Mouse (Mus musculus) liver, embryonic 14.5 days (tissue): ENCODE measurements around the gene Olfr224. TPM values are rescaled to one million over a fixed set of nuclear protein-coding genes. Genes with fewer than 3 reads are reported as not detected.

Experiments used
- ATAC-seq: fragments of 200-750 bp; cut with Nextera tagmentation; 2 replicates; pipeline ENCODE4 v1.8.0; 2017; ENCODE audit warnings: moderate number of reproducible peaks, mild to moderate bottlenecking, moderate library complexity; ENCODE audit not compliant: insufficient read depth
- DNase-seq, 3 experiments: peaks; one replicate each; pipeline ENCODE4 v3.0.0-alpha.2; 2012 to 2013; ENCODE audit warnings: low read depth in 3 of 3, low spot score in 3 of 3
- H3K27ac ChIP-seq: fragments of 300-500 bp; sonication (generic); 2 replicates; pipeline ENCODE4 v1.5.1; 2014; ENCODE audit warnings: moderate library complexity, mild to moderate bottlenecking, control low read depth, inconsistent platforms
- H3K27me3 ChIP-seq: fragments of 300-500 bp; sonication (generic); 2 replicates; pipeline ENCODE4 v1.6.1; 2014; ENCODE audit warnings: mild to moderate bottlenecking, low read length, moderate library complexity; ENCODE audit not compliant: control insufficient read depth, insufficient read depth
- H3K36me3 ChIP-seq: fragments of 300-500 bp; sonication (generic); replicated peaks from 2 replicates; pipeline ENCODE4 v1.6.1; 2014; ENCODE audit warnings: low read depth; ENCODE audit not compliant: control insufficient read depth, insufficient read depth
- H3K4me1 ChIP-seq, 2 experiments: fragments of 200-500 bp in 1 of 2; fragments of 300-500 bp in 1 of 2; sonication (generic) in 1 of 2; replicated peaks; 2 replicates each; pipeline ENCODE4 v1.6.1; 2012 to 2014; ENCODE audit warnings: antibody characterized with exemption in 1 of 2, inconsistent platforms in 1 of 2, low read length in 1 of 2; ENCODE audit not compliant: control insufficient read depth in 2 of 2, insufficient read depth in 2 of 2
- H3K4me2 ChIP-seq: fragments of 300-500 bp; sonication (generic); 2 replicates; pipeline ENCODE4 v1.6.1; 2014; ENCODE audit warnings: low read depth, mild to moderate bottlenecking, control low read depth, moderate library complexity
- H3K4me3 ChIP-seq, 2 experiments: fragments of 200-500 bp in 1 of 2; fragments of 300-500 bp in 1 of 2; sonication (generic) in 1 of 2; 2 replicates each; pipeline ENCODE4 v1.5.1; 2012 to 2014; ENCODE audit warnings: low read depth in 2 of 2, low read length in 2 of 2, mild to moderate bottlenecking in 2 of 2, control low read depth in 1 of 2, inconsistent platforms in 1 of 2, moderate library complexity in 1 of 2; ENCODE audit not compliant: insufficient read depth in 1 of 2
- H3K9ac ChIP-seq: fragments of 300-500 bp; sonication (generic); replicated peaks from 2 replicates; pipeline ENCODE4 v1.6.1; 2014; ENCODE audit warnings: mild to moderate bottlenecking, control low read depth, moderate library complexity
- H3K9me3 ChIP-seq: fragments of 300-500 bp; sonication (generic); 2 replicates; pipeline ENCODE4 v1.6.1; 2016; ENCODE audit warnings: low read length, mixed read lengths; ENCODE audit not compliant: control insufficient read depth
- CTCF ChIP-seq: IDR thresholded peaks from 2 replicates; pipeline ENCODE4 v1.5.1; 2016; ENCODE audit warnings: antibody characterized with exemption, low read depth, control low read depth
- EP300 ChIP-seq: IDR thresholded peaks from 2 replicates; pipeline ENCODE4 v1.6.1; 2016; ENCODE audit warnings: antibody characterized with exemption, low read depth
- WGBS: fragments of 180-500 bp; shearing (Covaris S2); extraction: QIAGEN DNeasy Blood & Tissue Kit; methylation state at CpG from one replicate; pipeline ENCODE4 v1.1.7; 2014; ENCODE audit not compliant: insufficient replicate concordance; 5-methylcytosine and 5-hydroxymethylcytosine counted together
- polyA plus RNA-seq, 2 experiments: library from polyadenylated mRNA; depleted of rRNA in 1 of 2; stranded (reverse) in 1 of 2; unstranded in 1 of 2; fragments of >200 nt; fragmentation: Nextera tagmentation in 1 of 2; extraction: Ambion mirVana in 1 of 2; gene quantifications; 2 replicates each; pipeline versions ENCODE4 v1.2.1 to v1.2.3; 2012 to 2014

Gene Olfr224
- polyA plus RNA-seq, 2 experiments: not detected

- Histone ChIP-seq H3K9ac (no peak overlapping the region), H3K4me2 (no peak overlapping the region), H3K36me3 (no peaks in the 10 kb centered on the region), H3K9me3 (no peaks in the 10 kb centered on the region), H3K4me3 (no peak overlapping the region), H3K4me1 (peaks cover 3 to 8% of the 10 kb centered on the region in 2 experiments; a peak in 1 of 4 replicates), H3K27ac (no peak overlapping the region), H3K27me3 (no peaks in the 10 kb centered on the region)
- TF ChIP-seq CTCF: no peak
- TF ChIP-seq EP300: no peak
- DNase-seq: no peak
- no peak for ATAC-seq
- 63% methylated on average over 6 of the region's 6 CpGs for WGBS
Observed at GRCm38 (mm10) chr11:58607030-58607429, 36.7 kb upstream of the Olfr224 start.

DNA sequence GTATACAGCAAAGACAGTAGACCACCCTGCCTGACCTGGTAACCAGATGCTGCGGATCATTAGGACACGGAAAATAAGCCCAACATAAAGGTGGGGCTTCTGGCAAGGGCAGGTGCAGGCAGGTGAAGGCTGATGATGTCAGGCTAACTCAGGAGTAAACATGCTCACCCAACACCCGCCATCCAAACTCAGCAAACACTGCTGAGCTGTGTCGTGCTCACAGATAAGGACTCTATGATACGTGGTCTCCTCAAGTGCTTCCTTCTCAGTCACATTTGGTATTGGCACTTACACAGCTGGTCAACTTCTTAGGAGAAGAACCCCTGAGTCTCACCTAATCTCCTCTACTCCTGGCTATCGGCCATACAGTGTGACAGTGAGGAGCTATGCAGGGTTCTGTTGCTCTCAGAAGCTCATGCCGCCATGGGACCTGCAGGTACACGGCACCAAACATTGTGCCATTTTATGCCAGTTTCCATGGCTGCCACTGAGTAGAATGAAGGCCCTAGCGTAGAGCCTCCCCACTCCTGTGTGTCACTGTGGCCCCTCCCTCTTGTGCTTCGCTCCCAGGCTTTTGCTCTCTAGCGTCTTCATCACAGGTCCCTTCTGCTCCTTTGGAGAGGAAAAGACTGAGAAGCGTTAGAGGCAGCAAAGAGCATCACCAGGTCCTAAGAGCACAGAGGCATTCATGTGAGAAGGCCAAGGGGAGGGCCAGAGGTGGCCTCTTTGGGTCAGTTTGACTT, 36.0 kb upstream of the Olfr224 start:
- Histone ChIP-seq H3K4me3 (no peak overlapping the region), H3K9me3 (no peaks in the 10 kb centered on the region), H3K27me3 (no peaks in the 10 kb centered on the region), H3K9ac (no peak overlapping the region), H3K36me3 (no peaks in the 10 kb centered on the region), H3K4me2 (no peak overlapping the region), H3K4me1 (peaks cover 3 to 8% of the 10 kb centered on the region in 2 experiments; a peak in 1 of 4 replicates), H3K27ac (no peak overlapping the region)
- TF ChIP-seq CTCF: no peak
- no peak for TF ChIP-seq EP300
- ATAC-seq (no peak), DNase-seq (no peak)
- 60% methylated on average over 12 of the region's 12 CpGs for WGBS

GRCm38 (mm10) chr11:58605228-58605627, 34.9 kb upstream of the Olfr224 start:
- Histone ChIP-seq H3K27me3 (no peaks in the 10 kb centered on the region), H3K27ac (no peak overlapping the region), H3K4me1 (peaks cover 3 to 8% of the 10 kb centered on the region in 2 experiments; a peak in 1 of 4 replicates), H3K4me2 (no peak overlapping the region), H3K9me3 (no peaks in the 10 kb centered on the region), H3K4me3 (no peak overlapping the region), H3K36me3 (no peaks in the 10 kb centered on the region), H3K9ac (no peak overlapping the region)
- no peak for TF ChIP-seq EP300
- TF ChIP-seq CTCF: no peak
- WGBS: 46% methylated on average over 3 of the region's 3 CpGs
- DNase-seq (no peak), ATAC-seq (no peak)

DNA sequence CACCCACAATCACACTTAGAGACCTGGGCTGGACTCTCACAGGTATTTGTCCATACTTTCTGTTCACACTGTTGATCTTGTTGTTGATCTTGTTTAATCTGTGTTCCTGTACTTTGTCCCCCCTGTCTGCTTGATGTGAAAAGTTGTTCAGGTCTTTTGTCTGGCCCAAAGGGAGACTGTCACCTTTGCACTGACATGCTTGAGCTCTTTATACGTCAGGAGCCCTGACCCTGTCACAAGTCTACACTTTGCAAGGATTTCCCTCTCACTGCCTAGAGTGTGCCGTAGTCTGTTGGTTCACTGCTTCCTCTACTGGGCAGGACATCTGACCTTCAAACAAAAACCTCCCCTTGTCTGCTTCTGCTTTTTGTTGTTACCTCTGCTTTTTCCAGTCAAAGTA, 34.3 kb upstream of the Olfr224 start:
- Histone ChIP-seq H3K4me3 (no peak overlapping the region), H3K4me2 (no peak overlapping the region), H3K9ac (no peak overlapping the region), H3K36me3 (no peaks in the 10 kb centered on the region), H3K27me3 (no peaks in the 10 kb centered on the region), H3K4me1 (peaks cover 3 to 8% of the 10 kb centered on the region in 2 experiments; a peak in 1 of 4 replicates), H3K27ac (no peak overlapping the region), H3K9me3 (no peaks in the 10 kb centered on the region)
- 45% methylated on average over 2 of the region's 2 CpGs for WGBS
- TF ChIP-seq EP300 (no peak), CTCF (no peak)
- DNase-seq (no peak), ATAC-seq (no peak)

GRCm38 (mm10) chr11:58602800-58603560, 32.6 kb upstream of the Olfr224 start:
- Histone ChIP-seq H3K4me3 (no peak overlapping the region), H3K27me3 (no peaks in the 10 kb centered on the region), H3K36me3 (no peaks in the 10 kb centered on the region), H3K9ac (no peak overlapping the region), H3K4me1 (peaks cover 3 to 8% of the 10 kb centered on the region in 2 experiments; a peak in 1 of 4 replicates), H3K9me3 (no peaks in the 10 kb centered on the region), H3K4me2 (no peak overlapping the region), H3K27ac (no peak overlapping the region)
- DNase-seq (no peak), ATAC-seq (no peak)
- 59% methylated on average over 6 of the region's 6 CpGs for WGBS
- TF ChIP-seq EP300 (no peak), CTCF (no peak)
